Mouse (Mus musculus): Measurements from ENCODE around the gene Fbxo21. TPM values are rescaled to one million over a fixed set of nuclear protein-coding genes. Genes with fewer than 3 reads are reported as not detected.

The Fbxo21 gene
- polyA plus RNA-seq, 1 experiment from 2014 or later, result 67.6 TPM

- ATAC-seq (replicated peaks; ENCODE audit: insufficient number of reproducible peaks, low FRiP score, low TSS enrichment, low read depth) (no peak), DNase-seq (ENCODE audit: low spot score) (no peak)
- Histone ChIP-seq H3K36me3 (replicated peaks; ENCODE audit: control insufficient read depth, insufficient read depth, low read depth, low read length) (no peaks in the 10 kb centered on the region), H3K4me2 (ENCODE audit: low read depth, low read length) (no peak overlapping the region), H3K9me3 (replicated peaks; ENCODE audit: control insufficient read depth, low read length) (no peaks in the 10 kb centered on the region), H3K9ac (replicated peaks; ENCODE audit: low read length) (no peak overlapping the region), H3K4me3 (ENCODE audit: low read depth, low read length) (no peak overlapping the region), H3K27ac (replicated peaks; ENCODE audit: low read depth, low read length) (no peak overlapping the region), H3K4me1 (ENCODE audit: control insufficient read depth, insufficient read depth, low read length) (no peaks in the 10 kb centered on the region), H3K27me3 (ENCODE audit: control insufficient read depth, insufficient read depth, low read length) (no peaks in the 10 kb centered on the region)
- WGBS, result 89% methylated on average over 5 of the region's 5 CpGs
Measured at GRCm38 (mm10) chr5:118048928-118049327, 72.4 kb downstream of the Fbxo21 start.

- Histone ChIP-seq H3K9ac (replicated peaks; ENCODE audit: low read length) (no peak overlapping the region), H3K4me1 (ENCODE audit: control insufficient read depth, insufficient read depth, low read length) (no peaks in the 10 kb centered on the region), H3K36me3 (replicated peaks; ENCODE audit: control insufficient read depth, insufficient read depth, low read depth, low read length) (no peaks in the 10 kb centered on the region), H3K27ac (replicated peaks; ENCODE audit: low read depth, low read length) (no peak overlapping the region), H3K9me3 (replicated peaks; ENCODE audit: control insufficient read depth, low read length) (no peaks in the 10 kb centered on the region), H3K4me3 (ENCODE audit: low read depth, low read length) (no peak overlapping the region), H3K27me3 (ENCODE audit: control insufficient read depth, insufficient read depth, low read length) (no peaks in the 10 kb centered on the region), H3K4me2 (ENCODE audit: low read depth, low read length) (no peak overlapping the region)
- DNase-seq (ENCODE audit: low spot score) (no peak), ATAC-seq (replicated peaks; ENCODE audit: insufficient number of reproducible peaks, low FRiP score, low TSS enrichment, low read depth) (no peak)
- WGBS, result 78% methylated on average over 4 of the region's 4 CpGs
Measured at GRCm38 (mm10) chr5:118050743-118051142, 74.2 kb downstream of the Fbxo21 start.

GRCm38 (mm10) chr5:118051981-118052662, 75.6 kb downstream of the Fbxo21 start:
- no peaks in the 10 kb centered on the region for H3K9me3 ChIP-seq (replicated peaks; ENCODE audit: control insufficient read depth, low read length)
- H3K36me3 ChIP-seq (replicated peaks; ENCODE audit: control insufficient read depth, insufficient read depth, low read depth, low read length), result no peaks in the 10 kb centered on the region
- no peak overlapping the region for H3K4me2 ChIP-seq (ENCODE audit: low read depth, low read length)
- H3K9ac ChIP-seq (replicated peaks; ENCODE audit: low read length), result no peak overlapping the region
- 82% methylated on average over 8 of the region's 8 CpGs for WGBS
- no peaks in the 10 kb centered on the region for H3K4me1 ChIP-seq (ENCODE audit: control insufficient read depth, insufficient read depth, low read length)
- DNase-seq (ENCODE audit: low spot score) (no peak), ATAC-seq (replicated peaks; ENCODE audit: insufficient number of reproducible peaks, low FRiP score, low TSS enrichment, low read depth) (no peak)
- H3K27me3 ChIP-seq (ENCODE audit: control insufficient read depth, insufficient read depth, low read length), result no peaks in the 10 kb centered on the region
- no peak overlapping the region for H3K27ac ChIP-seq (replicated peaks; ENCODE audit: low read depth, low read length)
- H3K4me3 ChIP-seq (ENCODE audit: low read depth, low read length), result no peak overlapping the region

GRCm38 (mm10) chr5:118053205-118053604, 76.7 kb downstream of the Fbxo21 start:
- H3K27ac ChIP-seq (replicated peaks; ENCODE audit: low read depth, low read length), result no peak overlapping the region
- H3K4me1 ChIP-seq (ENCODE audit: control insufficient read depth, insufficient read depth, low read length), result no peaks in the 10 kb centered on the region
- no peak for ATAC-seq (replicated peaks; ENCODE audit: insufficient number of reproducible peaks, low FRiP score, low TSS enrichment, low read depth)
- H3K4me3 ChIP-seq (ENCODE audit: low read depth, low read length), result no peak overlapping the region
- no peaks in the 10 kb centered on the region for H3K27me3 ChIP-seq (ENCODE audit: control insufficient read depth, insufficient read depth, low read length)
- H3K4me2 ChIP-seq (ENCODE audit: low read depth, low read length), result no peak overlapping the region
- whole genome bisulfite sequencing, result 92% methylated on average over 2 of the region's 2 CpGs
- no peak for DNase-seq (ENCODE audit: low spot score)
- no peak overlapping the region for H3K9ac ChIP-seq (replicated peaks; ENCODE audit: low read length)
- H3K9me3 ChIP-seq (replicated peaks; ENCODE audit: control insufficient read depth, low read length), result no peaks in the 10 kb centered on the region
- no peaks in the 10 kb centered on the region for H3K36me3 ChIP-seq (replicated peaks; ENCODE audit: control insufficient read depth, insufficient read depth, low read depth, low read length)

- no peak for ATAC-seq (replicated peaks; ENCODE audit: insufficient number of reproducible peaks, low FRiP score, low TSS enrichment, low read depth)
- DNase-seq (ENCODE audit: low spot score), result no peak
- H3K4me1 ChIP-seq (ENCODE audit: control insufficient read depth, insufficient read depth, low read length), result no peaks in the 10 kb centered on the region
- no peaks in the 10 kb centered on the region for H3K9me3 ChIP-seq (replicated peaks; ENCODE audit: control insufficient read depth, low read length)
- no peak overlapping the region for H3K27ac ChIP-seq (replicated peaks; ENCODE audit: low read depth, low read length)
- no peak overlapping the region for H3K9ac ChIP-seq (replicated peaks; ENCODE audit: low read length)
- H3K36me3 ChIP-seq (replicated peaks; ENCODE audit: control insufficient read depth, insufficient read depth, low read depth, low read length), result no peaks in the 10 kb centered on the region
- H3K27me3 ChIP-seq (ENCODE audit: control insufficient read depth, insufficient read depth, low read length), result no peaks in the 10 kb centered on the region
- H3K4me2 ChIP-seq (ENCODE audit: low read depth, low read length), result no peak overlapping the region
- H3K4me3 ChIP-seq (ENCODE audit: low read depth, low read length), result no peak overlapping the region
- 47% methylated on average over 8 of the region's 8 CpGs for WGBS
Measured at GRCm38 (mm10) chr5:118057508-118058111, 81.1 kb downstream of the Fbxo21 start.

- no peak for ATAC-seq (replicated peaks; ENCODE audit: insufficient number of reproducible peaks, low FRiP score, low TSS enrichment, low read depth)
- no peak overlapping the region for H3K4me2 ChIP-seq (ENCODE audit: low read depth, low read length)
- no peak overlapping the region for H3K4me3 ChIP-seq (ENCODE audit: low read depth, low read length)
- H3K9me3 ChIP-seq (replicated peaks; ENCODE audit: control insufficient read depth, low read length), result no peaks in the 10 kb centered on the region
- H3K9ac ChIP-seq (replicated peaks; ENCODE audit: low read length), result no peak overlapping the region
- 95% methylated on average over 10 of the region's 10 CpGs for WGBS
- H3K4me1 ChIP-seq (ENCODE audit: control insufficient read depth, insufficient read depth, low read length), result no peaks in the 10 kb centered on the region
- H3K27ac ChIP-seq (replicated peaks; ENCODE audit: low read depth, low read length), result no peak overlapping the region
- no peaks in the 10 kb centered on the region for H3K36me3 ChIP-seq (replicated peaks; ENCODE audit: control insufficient read depth, insufficient read depth, low read depth, low read length)
- DNase-seq (ENCODE audit: low spot score), result no peak
- no peaks in the 10 kb centered on the region for H3K27me3 ChIP-seq (ENCODE audit: control insufficient read depth, insufficient read depth, low read length)
Measured at GRCm38 (mm10) chr5:118058858-118059257, 82.3 kb downstream of the Fbxo21 start.

GRCm38 (mm10) chr5:118059646-118060045, 83.1 kb downstream of the Fbxo21 start:
- 92% methylated on average over 9 of the region's 9 CpGs for WGBS
- no peaks in the 10 kb centered on the region for H3K4me1 ChIP-seq (ENCODE audit: control insufficient read depth, insufficient read depth, low read length)
- no peaks in the 10 kb centered on the region for H3K9me3 ChIP-seq (replicated peaks; ENCODE audit: control insufficient read depth, low read length)
- H3K9ac ChIP-seq (replicated peaks; ENCODE audit: low read length), result no peak overlapping the region
- H3K36me3 ChIP-seq (replicated peaks; ENCODE audit: control insufficient read depth, insufficient read depth, low read depth, low read length), result no peaks in the 10 kb centered on the region
- no peak overlapping the region for H3K4me3 ChIP-seq (ENCODE audit: low read depth, low read length)
- no peaks in the 10 kb centered on the region for H3K27me3 ChIP-seq (ENCODE audit: control insufficient read depth, insufficient read depth, low read length)
- no peak overlapping the region for H3K27ac ChIP-seq (replicated peaks; ENCODE audit: low read depth, low read length)
- ATAC-seq (replicated peaks; ENCODE audit: insufficient number of reproducible peaks, low FRiP score, low TSS enrichment, low read depth) (no peak), DNase-seq (ENCODE audit: low spot score) (no peak)
- H3K4me2 ChIP-seq (ENCODE audit: low read depth, low read length), result no peak overlapping the region
